ENCODE assay signal across 10 mouse cellular contexts in genomic region chr1:163302292-163302691, GRCm38 (mm10). TPM values are rescaled to one million over a fixed set of nuclear protein-coding genes. Genes with fewer than 3 reads are reported as not detected.
"Had no signal": no experiment of that assay in that cellular context is flagged by ENCODE, and none has a peak within 500 bp of the region (broad histone marks: within the 10 kb centered on the region; RNA-seq: fewer than 3 reads in every experiment).

No protein-coding gene starts in this region.

- DNase-seq: kidney, postnatal 25 days; lung, adult 18-20 months; lung, postnatal 36 days; thymus, postnatal 4 days had no signal

- H3K36me3 ChIP-seq: midbrain, embryonic 13.5 days; neural tube, embryonic 12.5 days had no signal

- H3K4me3 ChIP-seq: midbrain, embryonic 13.5 days; myocyte; neural tube, embryonic 12.5 days had no signal

- H3K9ac ChIP-seq: liver, embryonic 14.5 days; midbrain, embryonic 13.5 days; neural tube, embryonic 12.5 days had no signal

- H3K9me3 ChIP-seq: midbrain, embryonic 13.5 days; neural tube, embryonic 12.5 days had no signal

- H3K4me2 ChIP-seq: midbrain, embryonic 13.5 days; neural tube, embryonic 12.5 days had no signal

- ATAC-seq: midbrain, embryonic 13.5 days had no signal

- H3K27ac ChIP-seq: liver, embryonic 14.5 days; midbrain, embryonic 13.5 days; neural tube, embryonic 12.5 days; stomach, postnatal 0 days had no signal

- H3K4me1 ChIP-seq: midbrain, embryonic 13.5 days; neural tube, embryonic 12.5 days had no signal

RNA-seq across cellular contexts. Expression of gene Prrx1, which starts 11.2 kb away (rescaled TPM):
- total RNA-seq: megakaryocyte progenitor cell, adult 5-6 weeks had no signal
